Mouse (Mus musculus): ENCODE measurements around the gene Polrmt.

DNA sequence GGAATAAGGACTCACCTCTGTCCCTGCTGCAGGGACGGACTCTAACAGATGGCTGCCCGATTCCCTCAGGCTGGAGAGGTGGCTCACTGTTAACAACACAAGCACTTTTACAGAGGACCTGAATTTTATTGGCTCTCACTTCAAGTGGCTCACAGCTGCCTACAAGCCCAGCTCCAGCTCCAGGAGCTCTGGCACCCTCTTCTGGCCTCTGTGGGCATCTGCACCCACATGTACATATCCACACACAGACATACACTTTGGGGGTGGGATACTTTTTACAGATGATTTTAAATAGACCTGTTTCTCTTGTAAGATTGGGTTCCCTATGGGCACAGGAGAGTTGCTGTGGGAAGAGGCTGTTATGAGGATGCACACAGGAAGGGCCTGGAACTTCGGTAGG is 25.9 kb upstream of the Polrmt start:
- TF ChIP-seq CTCF (IDR thresholded peaks at IDR 0.05; ENCODE audit: low read depth) (0 out of 2 replicates have a peak, but pooled peaks have one; percentile 12), EP300 (IDR thresholded peaks at IDR 0.05; ENCODE audit: low read depth) (no peak)
